Mouse (Mus musculus) intestine, embryonic 15.5 days (tissue): ENCODE measurements around the gene Vapb. TPM values are rescaled to one million over a fixed set of nuclear protein-coding genes. Genes with fewer than 3 reads are reported as not detected.
"Not testable (repeated sequence)": the region's sequence is repeated elsewhere in the genome, so short reads cannot be mapped to it uniquely, and the experiment has no call there.

ENCODE experiments used
- ATAC-seq: fragments of 200-750 bp; cut with Nextera tagmentation; 2 replicates; pipeline ENCODE4 v1.8.0; 2017; ENCODE audit warnings: moderate TSS enrichment, moderate library complexity
- H3K27ac ChIP-seq: fragments of 300-500 bp; sonication (generic); 2 replicates; pipeline ENCODE4 v1.5.1; 2015; ENCODE audit warnings: mild to moderate bottlenecking, inconsistent platforms
- H3K27me3 ChIP-seq: fragments of 300-500 bp; sonication (generic); replicated peaks from 2 replicates; pipeline ENCODE4 v1.6.1; 2015; ENCODE audit warnings: inconsistent platforms
- H3K36me3 ChIP-seq: fragments of 300-500 bp; sonication (generic); 2 replicates; pipeline ENCODE4 v1.6.1; 2015; ENCODE audit warnings: inconsistent platforms
- H3K4me1 ChIP-seq: fragments of 300-500 bp; sonication (generic); replicated peaks from 2 replicates; pipeline ENCODE4 v1.6.1; 2015; ENCODE audit warnings: inconsistent platforms
- H3K4me2 ChIP-seq: fragments of 300-500 bp; sonication (generic); replicated peaks from 2 replicates; pipeline ENCODE4 v1.6.1; 2015; ENCODE audit warnings: mild to moderate bottlenecking, inconsistent platforms
- H3K4me3 ChIP-seq: fragments of 300-500 bp; sonication (generic); replicated peaks from 2 replicates; pipeline ENCODE4 v1.5.1; 2015; ENCODE audit warnings: inconsistent platforms
- H3K9ac ChIP-seq: fragments of 300-500 bp; sonication (generic); 2 replicates; pipeline ENCODE4 v1.6.1; 2015; ENCODE audit warnings: inconsistent platforms
- H3K9me3 ChIP-seq: fragments of 300-500 bp; sonication (generic); 2 replicates; pipeline ENCODE4 v1.6.1; 2016; ENCODE audit warnings: inconsistent platforms
- WGBS: fragments of 180-500 bp; shearing (Covaris S2); methylation state at CpG from one replicate; pipeline ENCODE4 v1.1.7; 2015; 5-methylcytosine and 5-hydroxymethylcytosine counted together
- polyA plus RNA-seq: library from polyadenylated mRNA; unstranded; fragments of >200 nt; fragmentation: Nextera tagmentation; extraction: Ambion mirVana; gene quantifications from 2 replicates; pipeline ENCODE4 v1.2.1, GENCODE M21; 2015

The Vapb gene
- polyA plus RNA-seq = 13.3 and 14.5 TPM in 2 replicates

DNA sequence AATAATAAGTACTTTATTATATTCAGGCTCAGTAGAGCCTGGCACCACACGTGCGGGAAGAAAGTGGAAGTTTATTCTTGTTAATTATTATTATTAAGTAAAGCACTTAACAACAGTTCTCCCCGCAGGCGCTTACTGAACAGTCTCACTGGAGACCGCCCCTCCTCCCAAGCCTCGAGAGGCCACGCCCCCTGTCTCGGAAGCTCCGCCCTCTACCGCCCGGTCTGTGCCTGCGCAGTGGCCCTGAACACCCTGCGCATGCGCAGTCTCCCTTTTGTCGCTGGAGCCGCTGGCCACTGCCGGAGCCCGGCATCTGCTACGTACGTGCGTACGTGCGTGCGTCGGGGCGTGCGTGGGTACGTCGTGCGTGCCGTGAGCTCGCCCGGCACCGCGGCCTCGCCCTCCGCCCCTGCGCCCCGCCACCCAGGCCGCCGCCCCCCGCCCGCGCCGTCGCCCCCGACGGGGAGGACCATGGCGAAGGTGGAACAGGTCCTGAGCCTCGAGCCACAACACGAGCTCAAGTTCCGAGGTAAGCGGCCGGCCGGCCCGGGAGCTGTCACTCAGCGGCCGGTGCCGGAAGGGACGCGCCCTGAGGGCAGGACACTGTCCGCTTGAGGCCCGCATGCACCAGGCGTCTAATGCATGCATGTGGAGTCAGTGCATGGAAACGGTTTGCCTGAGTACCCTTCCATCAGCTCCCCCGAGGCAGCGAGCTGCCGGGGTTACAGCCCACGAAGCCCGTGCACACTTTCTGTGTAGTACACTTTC lies at the start of gene Vapb:
Gene Vapb, plus strand, starts transcription at position 290 of the 768 bp plus-strand sequence.
- no peaks in the 10 kb centered on the region for H3K27me3 ChIP-seq
- peak within 1 kb of the TSS; percentile 46 for H3K27ac ChIP-seq
- H3K4me2 ChIP-seq = peak within 1 kb of the TSS; percentile 79

DNA sequence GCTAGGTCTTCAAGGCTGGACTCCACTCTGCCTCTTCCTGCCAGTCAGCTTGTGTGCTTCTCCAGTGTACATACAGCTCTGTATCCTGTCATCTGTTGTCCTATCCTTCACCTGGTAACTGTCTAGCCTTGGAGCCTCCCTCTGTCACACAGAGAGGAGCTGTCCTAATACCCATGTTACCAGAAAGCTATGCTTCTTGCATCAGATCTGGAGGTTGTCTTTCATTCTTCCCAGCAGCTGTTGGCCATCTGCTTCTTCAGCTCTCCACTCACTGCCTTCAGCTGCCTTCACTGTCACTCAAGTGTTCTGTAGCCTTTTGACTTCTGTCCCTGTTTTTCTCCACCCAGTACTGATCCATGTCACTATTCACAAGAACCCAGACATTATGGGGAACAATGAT lies 47.5 kb upstream of the Vapb start:
- no peak overlapping the region for H3K4me3 ChIP-seq
- no peak overlapping the region for H3K4me2 ChIP-seq
- H3K27me3 ChIP-seq = no peaks in the 10 kb centered on the region
- H3K9me3 ChIP-seq = no peaks in the 10 kb centered on the region
- no peaks in the 10 kb centered on the region; the same call in 1 of the 2 replicates for H3K4me1 ChIP-seq
- H3K27ac ChIP-seq = no peak overlapping the region
- ATAC-seq = no peak
- 0 out of 2 replicates have a peak, but pooled peaks cover 2% of the 10 kb centered on the region for H3K36me3 ChIP-seq
- H3K9ac ChIP-seq = no peak overlapping the region

More for the DNA sequence above, at the start of gene Vapb:
- Histone ChIP-seq H3K36me3 (no peaks in the 10 kb centered on the region), H3K9me3 (no peaks in the 10 kb centered on the region), H3K9ac (peak within 1 kb of the TSS; percentile 68), H3K4me1 (peaks cover 15% of the 10 kb centered on the region), H3K4me3 (peak within 1 kb of the TSS; percentile 62)
- WGBS = under 1% methylated on average over 70 of the region's 70 CpGs
- peak; percentile 99 for ATAC-seq

DNA sequence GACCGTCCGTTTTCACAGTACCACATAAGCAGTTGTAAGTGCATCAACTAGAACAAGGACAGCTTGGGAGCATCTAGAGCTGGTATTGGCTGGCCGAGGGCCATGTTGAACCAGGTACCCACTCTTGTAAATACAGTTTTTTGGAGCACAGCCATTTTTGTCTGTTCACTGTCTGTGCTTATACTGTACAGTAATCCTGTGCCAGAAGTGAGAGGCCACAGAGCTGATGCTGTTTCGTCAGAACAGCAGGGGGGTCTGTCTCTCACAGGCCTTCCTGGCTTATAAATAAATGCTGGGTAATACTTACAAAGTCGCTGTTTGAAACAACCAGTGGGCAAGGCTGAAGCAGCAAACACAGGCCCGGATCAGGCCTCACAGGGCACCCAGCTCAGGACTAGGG lies 45.6 kb upstream of the Vapb start:
- Histone ChIP-seq H3K27me3 (no peaks in the 10 kb centered on the region), H3K4me2 (no peak overlapping the region), H3K36me3 (no peaks in the 10 kb centered on the region), H3K4me3 (no peak overlapping the region), H3K9ac (no peak overlapping the region), H3K4me1 (peaks cover under 1% of the 10 kb centered on the region; the same call in 1 of the 2 replicates), H3K9me3 (no peaks in the 10 kb centered on the region), H3K27ac (no peak overlapping the region)
- peak; percentile 17; the same call in 1 of the 2 replicates for ATAC-seq
- WGBS = 65% methylated on average over 6 of the region's 6 CpGs

DNA sequence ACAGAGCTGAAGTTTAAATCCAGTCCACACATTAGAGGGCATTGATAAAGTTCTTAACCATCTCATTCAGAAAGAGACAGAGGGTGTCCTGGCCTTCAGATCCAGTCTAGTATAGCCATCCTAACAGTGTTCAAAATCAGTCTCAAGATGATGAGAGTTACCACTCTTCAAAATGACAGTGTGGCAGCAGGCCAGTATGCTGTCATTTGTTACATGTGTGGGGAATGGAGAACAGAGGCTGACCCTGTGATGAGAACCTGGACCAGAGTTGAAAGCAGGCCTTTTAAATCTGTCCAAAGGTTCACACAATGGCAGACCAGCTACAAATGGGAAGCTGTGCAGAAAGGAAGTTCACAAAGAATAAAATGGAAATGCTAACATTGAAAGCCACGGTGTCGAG lies 44.6 kb upstream of the Vapb start:
- no peaks in the 10 kb centered on the region for H3K36me3 ChIP-seq
- 0 out of 2 replicates have a peak, but pooled peaks cover 4% of the 10 kb centered on the region for H3K4me1 ChIP-seq
- no peak overlapping the region for H3K4me2 ChIP-seq
- 87% methylated on average over 2 of the region's 2 CpGs for whole genome bisulfite sequencing
- H3K27ac ChIP-seq = no peak overlapping the region
- no peak for ATAC-seq
- H3K4me3 ChIP-seq = no peak overlapping the region
- no peaks in the 10 kb centered on the region for H3K9me3 ChIP-seq
- H3K9ac ChIP-seq = no peak overlapping the region
- H3K27me3 ChIP-seq = no peaks in the 10 kb centered on the region

DNA sequence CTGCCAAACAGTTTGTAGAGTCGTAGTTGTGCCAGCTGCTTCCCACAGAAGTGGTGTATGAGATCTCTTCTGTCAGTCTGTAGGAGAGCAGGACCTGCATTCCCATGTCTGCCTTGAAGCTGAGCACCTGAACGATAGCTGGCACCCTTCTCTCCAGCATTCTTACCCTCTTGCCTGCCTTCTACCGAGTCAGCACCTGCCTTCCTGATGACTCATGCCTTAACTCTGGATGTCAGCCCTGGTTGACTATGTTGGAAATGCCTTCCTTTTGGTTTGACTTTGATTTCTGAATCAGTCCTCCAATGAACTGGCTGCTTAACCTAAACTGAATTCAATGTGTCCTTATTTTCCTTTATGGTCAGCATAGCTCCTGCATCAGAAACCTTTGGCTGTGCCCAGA lies 38.5 kb upstream of the Vapb start:
- ATAC-seq = no peak
- 83% methylated on average over 3 of the region's 3 CpGs for WGBS
- Histone ChIP-seq H3K4me1 (0 out of 2 replicates have a peak, but pooled peaks cover 9% of the 10 kb centered on the region), H3K4me3 (no peak overlapping the region), H3K27ac (no peak overlapping the region), H3K27me3 (no peaks in the 10 kb centered on the region), H3K9ac (no peak overlapping the region), H3K36me3 (peaks cover 8% of the 10 kb centered on the region; the same call in 1 of the 2 replicates), H3K4me2 (no peak overlapping the region), H3K9me3 (no peaks in the 10 kb centered on the region)

DNA sequence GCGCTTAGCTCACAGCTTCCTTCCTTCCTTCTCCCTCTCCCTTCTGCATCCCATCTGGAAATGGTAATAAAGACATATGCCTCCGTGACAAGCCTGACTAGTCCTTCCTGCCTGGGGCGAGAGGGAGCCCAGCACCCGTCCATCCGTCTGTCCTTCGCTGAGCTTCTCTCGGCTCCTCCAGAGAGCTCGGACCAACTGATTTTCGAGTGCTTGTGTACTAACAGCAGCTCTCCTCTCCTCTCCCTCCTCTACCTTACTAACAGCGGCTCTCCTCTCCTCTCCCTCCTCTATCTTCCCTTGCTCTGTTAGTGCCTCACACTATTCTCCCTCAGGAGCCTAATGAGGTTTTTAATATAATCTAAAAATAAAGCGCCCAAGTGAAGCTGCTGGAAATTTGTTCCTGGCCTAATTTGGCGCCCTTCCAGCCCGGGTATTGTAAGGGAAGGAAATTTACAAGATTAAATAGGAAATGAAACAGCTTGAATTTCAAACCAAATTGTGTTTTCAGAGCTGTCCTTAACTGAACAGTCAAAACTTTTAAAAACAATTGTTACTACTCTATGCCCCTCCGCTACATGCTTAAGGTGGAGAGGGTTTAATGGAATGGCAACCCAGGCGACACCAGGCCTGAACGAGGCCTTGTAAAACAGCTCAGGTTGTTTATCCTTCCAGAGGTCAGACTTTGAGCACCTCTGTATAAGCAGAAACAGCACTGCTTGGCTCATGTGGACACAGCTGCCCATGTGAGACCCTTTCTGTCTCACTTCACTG lies 35.0 kb upstream of the Vapb start:
- Histone ChIP-seq H3K4me3 (no peak overlapping the region), H3K36me3 (peaks cover 10% of the 10 kb centered on the region; the same call in 1 of the 2 replicates), H3K4me2 (no peak overlapping the region), H3K27me3 (no peaks in the 10 kb centered on the region), H3K9me3 (no peaks in the 10 kb centered on the region), H3K4me1 (0 out of 2 replicates have a peak, but pooled peaks cover 5% of the 10 kb centered on the region), H3K27ac (0 out of 2 replicates have a peak overlapping the region, but pooled peaks have one; percentile 23), H3K9ac (no peak overlapping the region)
- peak; percentile 47 for ATAC-seq
- WGBS = 42% methylated on average over 16 of the region's 16 CpGs

DNA sequence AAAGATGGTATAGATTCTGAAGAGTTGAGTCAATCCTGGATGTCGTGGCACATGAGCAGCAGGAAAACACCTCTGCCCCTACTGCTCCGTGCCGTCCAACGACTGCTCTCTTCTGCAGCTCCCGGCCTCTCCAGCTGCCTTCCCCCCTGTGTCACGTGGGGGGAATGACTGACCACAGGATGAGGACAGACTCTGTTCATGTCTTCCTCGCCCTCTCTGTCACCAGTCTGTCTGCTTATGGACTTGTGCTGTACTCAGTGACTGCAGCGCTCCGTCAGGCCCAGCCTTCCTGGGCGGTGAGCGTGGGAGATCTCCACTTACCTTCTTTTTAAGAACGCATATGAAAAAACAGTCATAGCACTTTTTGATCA lies 34.5 kb upstream of the Vapb start:
- Histone ChIP-seq H3K4me2 (no peak overlapping the region), H3K9ac (no peak overlapping the region), H3K4me1 (0 out of 2 replicates have a peak, but pooled peaks cover 5% of the 10 kb centered on the region), H3K4me3 (no peak overlapping the region), H3K36me3 (peaks cover 10% of the 10 kb centered on the region; the same call in 1 of the 2 replicates), H3K27ac (no peak overlapping the region), H3K9me3 (no peaks in the 10 kb centered on the region), H3K27me3 (no peaks in the 10 kb centered on the region)
- WGBS = 68% methylated on average over 12 of the region's 12 CpGs
- no peak for ATAC-seq

DNA sequence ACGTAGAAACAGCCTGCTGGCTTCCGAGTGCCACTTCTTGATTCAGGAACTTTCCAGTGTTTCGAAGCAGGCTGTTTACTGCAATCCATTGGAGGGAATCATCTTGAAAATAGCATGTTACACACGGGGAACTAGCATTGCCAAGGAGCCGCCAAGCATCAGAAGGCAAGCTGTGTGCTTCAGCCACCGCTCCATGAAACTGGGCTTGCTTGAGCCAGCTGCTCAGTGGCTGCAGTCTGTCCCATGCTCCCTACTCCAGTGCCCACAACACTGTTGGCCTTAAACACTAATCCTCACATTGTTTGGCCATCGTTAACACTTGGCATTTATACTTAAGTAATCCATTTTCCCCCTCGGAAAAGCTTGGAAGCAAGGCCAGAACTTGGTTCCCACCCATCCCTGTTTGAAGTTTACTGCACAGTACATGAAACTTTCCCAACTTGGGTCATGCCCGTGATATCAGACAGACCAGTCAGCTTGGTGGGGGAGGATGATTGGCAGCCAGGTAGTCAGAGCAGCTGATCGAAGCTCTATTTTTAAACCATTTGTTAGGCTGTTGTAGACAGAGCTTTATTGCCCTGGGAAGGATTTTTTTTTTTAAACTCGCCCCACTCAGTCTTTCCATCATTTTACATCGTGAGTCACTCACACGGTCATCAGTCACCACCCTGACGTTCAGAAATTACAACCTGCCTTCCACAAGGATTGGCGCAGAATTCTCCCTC lies 31.3 kb upstream of the Vapb start:
- WGBS = 80% methylated on average over 15 of the region's 15 CpGs
- no peak overlapping the region for H3K27ac ChIP-seq
- H3K9me3 ChIP-seq = no peaks in the 10 kb centered on the region
- no peak overlapping the region for H3K4me2 ChIP-seq
- no peaks in the 10 kb centered on the region for H3K27me3 ChIP-seq
- no peak overlapping the region for H3K9ac ChIP-seq
- peaks cover 2% of the 10 kb centered on the region; the same call in 1 of the 2 replicates for H3K36me3 ChIP-seq
- ATAC-seq = no peak
- H3K4me1 ChIP-seq = 0 out of 2 replicates have a peak, but pooled peaks cover 5% of the 10 kb centered on the region
- H3K4me3 ChIP-seq = no peak overlapping the region

DNA sequence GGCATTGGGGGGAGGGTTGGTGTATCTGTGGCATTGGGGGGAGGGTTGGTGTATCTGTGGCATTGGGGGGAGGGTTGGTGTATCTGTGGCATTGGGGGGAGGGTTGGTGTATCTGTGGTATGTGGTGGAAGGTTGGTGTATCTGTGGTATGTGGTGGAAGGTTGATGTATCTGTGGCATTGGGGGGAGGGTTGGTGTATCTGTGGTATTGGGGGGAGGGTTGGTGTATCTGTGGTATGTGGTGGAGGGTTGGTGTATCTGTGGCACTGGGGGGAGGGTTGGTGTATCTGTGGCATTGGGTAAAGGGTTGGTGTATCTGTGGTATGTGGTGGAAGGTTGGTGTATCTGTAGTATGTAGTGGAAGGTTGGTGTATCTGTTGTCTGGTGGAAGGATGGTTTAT lies 29.7 kb upstream of the Vapb start:
- H3K4me2 ChIP-seq, H3K9ac ChIP-seq, H3K27ac ChIP-seq, H3K27me3 ChIP-seq, H3K9me3 ChIP-seq, H3K36me3 ChIP-seq, H3K4me1 ChIP-seq, H3K4me3 ChIP-seq, ATAC-seq: not testable (repeated sequence)

DNA sequence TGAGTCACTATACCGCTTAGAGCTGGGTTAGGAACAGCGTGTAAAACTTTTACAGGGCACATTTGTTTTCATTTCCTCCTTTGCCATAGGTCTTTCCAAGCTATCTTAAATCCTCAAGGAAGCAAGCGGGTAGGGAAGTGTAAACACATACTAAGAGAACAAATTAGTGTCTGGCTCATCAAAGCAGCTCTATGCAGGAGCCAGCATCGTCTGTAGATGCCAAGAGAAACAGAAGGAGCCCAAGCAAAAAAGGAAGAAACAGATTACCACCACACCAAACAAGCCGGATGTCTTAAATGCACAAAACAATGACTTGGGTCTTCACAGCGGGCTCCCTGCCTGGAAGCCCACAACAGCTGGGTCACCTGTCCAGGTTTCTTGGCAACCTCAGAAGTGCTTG lies 27.1 kb upstream of the Vapb start:
- H3K9ac ChIP-seq = no peak overlapping the region
- H3K36me3 ChIP-seq = 0 out of 2 replicates have a peak, but pooled peaks cover 2% of the 10 kb centered on the region
- H3K4me3 ChIP-seq = no peak overlapping the region
- no peak for ATAC-seq
- H3K27ac ChIP-seq = no peak overlapping the region
- H3K4me1 ChIP-seq = peaks cover 3% of the 10 kb centered on the region; the same call in 1 of the 2 replicates
- H3K27me3 ChIP-seq = no peaks in the 10 kb centered on the region
- no peak overlapping the region for H3K4me2 ChIP-seq
- H3K9me3 ChIP-seq = no peaks in the 10 kb centered on the region
- WGBS = 65% methylated on average over 6 of the region's 6 CpGs

DNA sequence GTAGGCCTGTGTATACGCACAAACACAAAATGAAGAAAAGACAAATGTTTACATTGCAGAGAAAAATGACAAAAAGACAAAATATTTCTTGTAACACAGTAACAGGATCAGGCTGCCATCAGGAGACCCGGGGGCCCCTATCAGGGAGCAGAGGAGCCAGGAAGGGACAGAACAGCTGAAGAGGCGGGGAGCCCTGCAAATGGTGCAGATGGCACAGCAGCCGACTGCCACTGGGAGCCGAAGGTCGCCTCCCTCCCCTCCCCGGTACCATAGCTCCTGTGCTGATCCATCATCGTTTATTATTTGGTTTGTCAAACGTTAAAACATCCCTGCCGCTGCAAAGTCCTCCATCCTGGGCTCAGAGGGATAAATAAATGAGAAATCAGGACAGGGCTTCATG lies 24.7 kb upstream of the Vapb start:
- ATAC-seq = no peak
- peaks cover 3% of the 10 kb centered on the region; the same call in 1 of the 2 replicates for H3K4me1 ChIP-seq
- 22% methylated on average over 10 of the region's 10 CpGs for WGBS
- no peaks in the 10 kb centered on the region for H3K9me3 ChIP-seq
- H3K9ac ChIP-seq = no peak overlapping the region
- no peaks in the 10 kb centered on the region for H3K36me3 ChIP-seq
- no peak overlapping the region for H3K27ac ChIP-seq
- H3K27me3 ChIP-seq = no peaks in the 10 kb centered on the region
- H3K4me2 ChIP-seq = no peak overlapping the region
- H3K4me3 ChIP-seq = no peak overlapping the region

DNA sequence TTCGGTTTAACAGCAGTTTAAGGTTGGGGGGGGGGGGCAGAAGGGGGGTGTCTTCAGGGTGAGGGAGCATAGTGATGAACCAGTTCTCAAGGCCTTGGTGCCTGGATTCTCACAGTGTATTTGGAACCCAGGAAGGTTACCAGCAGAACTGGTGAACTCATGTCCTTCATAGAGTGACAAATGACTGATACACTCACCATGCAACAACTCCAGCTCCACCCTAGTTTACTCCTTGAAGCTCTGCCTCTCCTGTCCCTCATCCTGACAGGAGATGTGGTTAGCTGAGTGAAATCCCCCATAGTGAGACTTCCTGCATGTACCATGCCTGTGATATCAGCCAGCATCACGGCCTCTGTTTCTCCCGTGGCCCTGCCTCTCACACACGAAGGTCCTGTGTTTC lies 24.1 kb upstream of the Vapb start:
- Histone ChIP-seq H3K9ac (no peak overlapping the region), H3K4me3 (no peak overlapping the region), H3K27me3 (no peaks in the 10 kb centered on the region), H3K4me1 (peaks cover 3% of the 10 kb centered on the region; the same call in 1 of the 2 replicates), H3K4me2 (no peak overlapping the region), H3K9me3 (no peaks in the 10 kb centered on the region), H3K27ac (no peak overlapping the region), H3K36me3 (no peaks in the 10 kb centered on the region)
- 80% methylated on average over 4 of the region's 4 CpGs for WGBS
- no peak for ATAC-seq
